ENCODE assay signal across 15 mouse cellular contexts in the genomic region with DNA sequence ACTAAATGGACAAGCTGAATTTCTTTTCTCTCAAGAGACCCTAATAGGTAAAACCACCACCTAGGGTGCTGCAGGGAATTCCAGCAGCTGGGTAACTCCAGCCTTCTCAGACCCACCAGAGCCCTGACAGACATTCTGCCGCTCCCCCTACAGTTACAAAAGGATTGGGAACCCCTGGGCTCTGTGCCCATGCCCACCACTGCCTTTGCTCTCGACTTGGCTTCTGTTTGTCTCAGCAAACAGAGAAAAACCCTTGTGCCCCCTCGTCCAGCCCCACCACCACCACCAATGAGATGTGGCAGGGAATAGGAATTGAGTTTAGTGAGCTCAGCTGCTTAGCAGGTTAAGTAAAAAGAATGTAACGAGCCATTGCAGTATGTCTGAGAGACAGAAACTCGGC. TPM values are rescaled to one million over a fixed set of nuclear protein-coding genes. Genes with fewer than 3 reads are reported as not detected.
A peak's percentile ranks its signal among the peaks of the same experiment; 100 is the strongest.
DNase-seq lines count a peak whose midpoint lies in the region; ATAC-seq and TF ChIP-seq lines count a peak whose summit lies in the region.
"Had no signal": no experiment of that assay in that cellular context is flagged by ENCODE, and none has a peak within 500 bp of the region (broad histone marks: within the 10 kb centered on the region; RNA-seq: fewer than 3 reads in every experiment).

No protein-coding gene starts in this region.

- no peak for DNase-seq in cerebellum, adult 2 months
- DNase-seq in cerebellum, adult 8-10 months = no peak
- DNase-seq in lung, adult 2 months = no peak
- no peak for DNase-seq in hindbrain, embryonic 14.5 days (ENCODE audit: low spot score)
- DNase-seq in urinary bladder, adult 2 months (ENCODE audit: low spot score) = no peak
- DNase-seq in thymus, postnatal 14 days = no peak
- DNase-seq: gastrocnemius, postnatal 14 days; lung, postnatal 4 days had no signal

- WGBS in cerebellum, adult 2 months = 45% methylated on average over 5 of the region's 5 CpGs
- WGBS in lung, embryonic 16.5 days = 52% methylated on average over 5 of the region's 5 CpGs
- 64% methylated on average over 5 of the region's 5 CpGs for WGBS in lung, adult 2 months
- WGBS in hindbrain, embryonic 14.5 days = 49% methylated on average over 5 of the region's 5 CpGs
- 37% methylated on average over 5 of the region's 5 CpGs for WGBS in midbrain, embryonic 16.5 days

- peak overlapping the region; percentile 10 for H3K4me3 ChIP-seq in cerebellum, adult 2 months (replicated peaks; ENCODE audit: insufficient read depth, low read depth, low read length)
- no peak overlapping the region for H3K4me3 ChIP-seq in lung, embryonic 16.5 days (ENCODE audit: low read length)
- H3K4me3 ChIP-seq in lung, adult 2 months (replicated peaks; ENCODE audit: extremely low read depth, low read depth, low read length) = no peak overlapping the region
- peak overlapping the region; percentile 93 for H3K4me3 ChIP-seq in hindbrain, embryonic 14.5 days (replicated peaks; ENCODE audit: low read length)
- peak overlapping the region; percentile 85 for H3K4me3 ChIP-seq in midbrain, embryonic 16.5 days (ENCODE audit: low read depth, low read length)

- no peak for TF ChIP-seq CTCF in cerebellum, adult 2 months (IDR thresholded peaks at IDR 0.05; ENCODE audit: borderline replicate concordance, insufficient read depth, low read depth, low read length)
- no peak for TF ChIP-seq CTCF in lung, adult 2 months (IDR thresholded peaks at IDR 0.05; ENCODE audit: insufficient read depth, low read length)

- no peak overlapping the region for H3K27ac ChIP-seq in cerebellum, adult 2 months (ENCODE audit: insufficient read depth, low read length)
- H3K27ac ChIP-seq in lung, embryonic 16.5 days (ENCODE audit: low read length) = peak overlapping the region; percentile 24; the same call in 1 of the 2 replicates
- peak overlapping the region; percentile 98 for H3K27ac ChIP-seq in hindbrain, embryonic 14.5 days
- H3K27ac ChIP-seq in midbrain, embryonic 16.5 days (ENCODE audit: low read length) = peak overlapping the region; percentile 23; the same call in 1 of the 2 replicates

- H3K27me3 ChIP-seq in cerebellum, adult 2 months (ENCODE audit: control insufficient read depth, insufficient read depth, low read length) = no peaks in the 10 kb centered on the region
- H3K27me3 ChIP-seq in lung, embryonic 16.5 days (ENCODE audit: control insufficient read depth, insufficient read depth, low read depth, low read length) = no peaks in the 10 kb centered on the region
- H3K27me3 ChIP-seq in hindbrain, embryonic 14.5 days (ENCODE audit: control insufficient read depth, insufficient read depth, low read length) = no peaks in the 10 kb centered on the region
- H3K27me3 ChIP-seq in midbrain, embryonic 16.5 days (ENCODE audit: control insufficient read depth, insufficient read depth, low read depth, low read length) = no peaks in the 10 kb centered on the region

- H3K4me1 ChIP-seq in cerebellum, adult 2 months (ENCODE audit: control insufficient read depth, insufficient read depth, low read length) = peaks cover 16% of the 10 kb centered on the region; the same call in 1 of the 2 replicates
- H3K4me1 ChIP-seq in lung, embryonic 16.5 days (replicated peaks; ENCODE audit: control insufficient read depth, insufficient read depth, low read length) = peaks cover 16% of the 10 kb centered on the region
- H3K4me1 ChIP-seq in lung, adult 2 months (ENCODE audit: control insufficient read depth, insufficient read depth, low read length) = peaks cover 7% of the 10 kb centered on the region
- peaks cover 39% of the 10 kb centered on the region for H3K4me1 ChIP-seq in hindbrain, embryonic 14.5 days (replicated peaks; ENCODE audit: control insufficient read depth, insufficient read depth, low read length)
- peaks cover 36% of the 10 kb centered on the region for H3K4me1 ChIP-seq in midbrain, embryonic 16.5 days (ENCODE audit: control insufficient read depth, insufficient read depth, low read length)

- TF ChIP-seq POLR2A in cerebellum, adult 2 months (IDR thresholded peaks at IDR 0.05; ENCODE audit: borderline replicate concordance, insufficient read depth, low read length) = no peak
- no peak for TF ChIP-seq POLR2A in lung, adult 2 months (IDR thresholded peaks at IDR 0.05; ENCODE audit: borderline replicate concordance, extremely low read depth, low read depth, low read length)

- no peak overlapping the region for H3K4me2 ChIP-seq in lung, embryonic 16.5 days (ENCODE audit: low read depth, low read length)
- peak overlapping the region; percentile 73 for H3K4me2 ChIP-seq in hindbrain, embryonic 14.5 days (replicated peaks)
- peak overlapping the region; percentile 84 for H3K4me2 ChIP-seq in midbrain, embryonic 16.5 days (ENCODE audit: low read length)

- no peak overlapping the region for H3K9ac ChIP-seq in lung, embryonic 16.5 days (ENCODE audit: low read length)
- peak overlapping the region; percentile 99 for H3K9ac ChIP-seq in hindbrain, embryonic 14.5 days
- H3K9ac ChIP-seq in midbrain, embryonic 16.5 days (ENCODE audit: low read depth, low read length) = peak overlapping the region; percentile 33; the same call in 1 of the 2 replicates

- no peaks in the 10 kb centered on the region for H3K36me3 ChIP-seq in lung, embryonic 16.5 days (ENCODE audit: control insufficient read depth, insufficient read depth, low read length)
- peaks cover 32% of the 10 kb centered on the region for H3K36me3 ChIP-seq in hindbrain, embryonic 14.5 days (replicated peaks; ENCODE audit: control insufficient read depth, insufficient read depth)
- H3K36me3 ChIP-seq in midbrain, embryonic 16.5 days (ENCODE audit: control insufficient read depth, insufficient read depth, low read length) = no peaks in the 10 kb centered on the region

- H3K9me3 ChIP-seq in lung, embryonic 16.5 days (ENCODE audit: control insufficient read depth, low read length) = no peaks in the 10 kb centered on the region
- H3K9me3 ChIP-seq in hindbrain, embryonic 14.5 days (ENCODE audit: control insufficient read depth, low read length) = no peaks in the 10 kb centered on the region
- H3K9me3 ChIP-seq in midbrain, embryonic 16.5 days (replicated peaks; ENCODE audit: control insufficient read depth, low read length, poor library complexity, severe bottlenecking) = no peaks in the 10 kb centered on the region
- H3K9me3 ChIP-seq: G1E had no signal

- no peak for ATAC-seq in lung, embryonic 16.5 days (ENCODE audit: low read depth)
- ATAC-seq in hindbrain, embryonic 14.5 days (ENCODE audit: low FRiP score) = no peak
- ATAC-seq in midbrain, embryonic 16.5 days = no peak
- ATAC-seq: activated CD4-positive, CD25-positive, alpha-beta regulatory T cell, adult 4 months had no signal

RNA-seq across cellular contexts. Expression of a gene that starts 2.4 kb away (rescaled TPM):
- polyA plus RNA-seq in cerebellum, adult 2 months (2012; rRNA removed) = 285 and 297 TPM in 2 replicates
- 37.4 and 42.9 TPM in 2 replicates for polyA plus RNA-seq in lung, embryonic 16.5 days (2015; fragmentation: Nextera tagmentation; extraction: Ambion mirVana)
- 66.5 and 84.7 TPM in 2 replicates for polyA plus RNA-seq in lung, adult 2 months (2012; rRNA removed)
- polyA plus RNA-seq in hindbrain, embryonic 14.5 days (2014; fragmentation: Nextera tagmentation; extraction: Ambion mirVana) = 354 and 383 TPM in 2 replicates
- polyA plus RNA-seq in midbrain, embryonic 16.5 days (2015; fragmentation: Nextera tagmentation; extraction: Ambion mirVana) = 390 and 409 TPM in 2 replicates
- 115 and 118 TPM in 2 replicates for polyA plus RNA-seq in urinary bladder, adult 2 months (2012; rRNA removed)

RNA-seq across cellular contexts. Expression of a gene that starts 16.5 kb away (rescaled TPM):
- polyA plus RNA-seq in cerebellum, adult 2 months (2012; rRNA removed) = 0.25 and 0.29 TPM in 2 replicates
- 4.4 and 6.1 TPM in 2 replicates for polyA plus RNA-seq in lung, embryonic 16.5 days (2015; fragmentation: Nextera tagmentation; extraction: Ambion mirVana)
- 6.9 and 7.3 TPM in 2 replicates for polyA plus RNA-seq in lung, adult 2 months (2012; rRNA removed)
- 0.11 and 0.22 TPM in 2 replicates for polyA plus RNA-seq in hindbrain, embryonic 14.5 days (2014; fragmentation: Nextera tagmentation; extraction: Ambion mirVana)
- 0.11 and 0.26 TPM in 2 replicates for polyA plus RNA-seq in midbrain, embryonic 16.5 days (2015; fragmentation: Nextera tagmentation; extraction: Ambion mirVana)
- 2.6 and 2.7 TPM in 2 replicates for polyA plus RNA-seq in urinary bladder, adult 2 months (2012; rRNA removed)

RNA-seq across cellular contexts. Expression of a gene that starts 18.5 kb away (rescaled TPM):
- 555 and 600 TPM in 2 replicates for polyA plus RNA-seq in cerebellum, adult 2 months (2012; rRNA removed)
- not detected in 2 replicates for polyA plus RNA-seq in lung, embryonic 16.5 days (2015; fragmentation: Nextera tagmentation; extraction: Ambion mirVana)
- 0.95 and 2.0 TPM in 2 replicates for polyA plus RNA-seq in lung, adult 2 months (2012; rRNA removed)
- 0.68 and 1.5 TPM in 2 replicates for polyA plus RNA-seq in hindbrain, embryonic 14.5 days (2014; fragmentation: Nextera tagmentation; extraction: Ambion mirVana)
- polyA plus RNA-seq in midbrain, embryonic 16.5 days (2015; fragmentation: Nextera tagmentation; extraction: Ambion mirVana) = 1.1 and 2.7 TPM in 2 replicates
- polyA plus RNA-seq in urinary bladder, adult 2 months (2012; rRNA removed) = 6.8 and 7.3 TPM in 2 replicates
- polyA plus RNA-seq: activated CD4-positive, CD25-positive, alpha-beta regulatory T cell, adult 4 months; G1E; heart, embryonic 16.5 days; kidney, embryonic 14.5 days; neural tube, embryonic 11.5 days had no signal

RNA-seq across cellular contexts. Expression of a gene that starts 43.9 kb away (rescaled TPM):
- polyA plus RNA-seq in cerebellum, adult 2 months (2012; rRNA removed) = 2.9 and 3.0 TPM in 2 replicates
- polyA plus RNA-seq in lung, embryonic 16.5 days (2015; fragmentation: Nextera tagmentation; extraction: Ambion mirVana) = 9.2 and 9.9 TPM in 2 replicates
- polyA plus RNA-seq in lung, adult 2 months (2012; rRNA removed) = 4.1 and 4.7 TPM in 2 replicates
- 1.2 and 1.4 TPM in 2 replicates for polyA plus RNA-seq in hindbrain, embryonic 14.5 days (2014; fragmentation: Nextera tagmentation; extraction: Ambion mirVana)
- polyA plus RNA-seq in midbrain, embryonic 16.5 days (2015; fragmentation: Nextera tagmentation; extraction: Ambion mirVana) = 1.1 and 1.2 TPM in 2 replicates
- polyA plus RNA-seq in urinary bladder, adult 2 months (2012; rRNA removed) = 0.34 and 0.55 TPM in 2 replicates
- polyA plus RNA-seq: activated CD4-positive, CD25-positive, alpha-beta regulatory T cell, adult 4 months had no signal

Comparison
In these comparisons a context has a peak if more than half of its experiments do, and no peak if none do; other contexts are left out.
1. H3K4me3 ChIP-seq: peak in cerebellum, adult 2 months (single experiment), hindbrain, embryonic 14.5 days (single experiment) and midbrain, embryonic 16.5 days (single experiment); none in lung, embryonic 16.5 days (single experiment) and lung, adult 2 months (single experiment).
2. RNA of a gene that starts 18.5 kb away (polyA plus RNA-seq): 555 to 600 TPM in cerebellum, adult 2 months; 6.8 to 7.3 TPM in urinary bladder, adult 2 months, 1.1 to 2.7 TPM in midbrain, embryonic 16.5 days, 0.95 to 2.0 TPM in lung, adult 2 months, 0.68 to 1.5 TPM in hindbrain, embryonic 14.5 days and not detected in lung, embryonic 16.5 days; every median in the first group is over 10 times any median in the second.